Mouse (Mus musculus) limb, embryonic 15.5 days (tissue): ENCODE measurements around the gene Terf2. TPM values are rescaled to one million over a fixed set of nuclear protein-coding genes. Genes with fewer than 3 reads are reported as not detected.

Experiments used
- ATAC-seq: fragments of 200-750 bp; cut with Nextera tagmentation; 2 replicates; pipeline ENCODE4 v1.8.0; 2017; ENCODE audit warnings: low read depth, moderate TSS enrichment; ENCODE audit not compliant: insufficient number of reproducible peaks, low FRiP score, low TSS enrichment
- H3K27ac ChIP-seq: fragments of 300-500 bp; sonication (generic); 2 replicates; pipeline ENCODE4 v1.5.1; 2015; ENCODE audit warnings: moderate library complexity, mild to moderate bottlenecking, inconsistent platforms
- H3K27me3 ChIP-seq: fragments of 300-500 bp; sonication (generic); 2 replicates; pipeline ENCODE4 v1.6.1; 2015; ENCODE audit warnings: inconsistent platforms
- H3K36me3 ChIP-seq: fragments of 300-500 bp; sonication (generic); 2 replicates; pipeline ENCODE4 v1.6.1; 2015; ENCODE audit warnings: inconsistent platforms
- H3K4me1 ChIP-seq: fragments of 300-500 bp; sonication (generic); 2 replicates; pipeline ENCODE4 v1.6.1; 2015; ENCODE audit warnings: inconsistent platforms
- H3K4me2 ChIP-seq: fragments of 300-500 bp; sonication (generic); 2 replicates; pipeline ENCODE4 v1.6.1; 2015; ENCODE audit warnings: mild to moderate bottlenecking, inconsistent platforms
- H3K4me3 ChIP-seq: fragments of 300-500 bp; sonication (generic); 2 replicates; pipeline ENCODE4 v1.5.1; 2015; ENCODE audit warnings: mild to moderate bottlenecking, inconsistent platforms
- H3K9ac ChIP-seq: fragments of 300-500 bp; sonication (generic); 2 replicates; pipeline ENCODE4 v1.6.1; 2015; ENCODE audit warnings: inconsistent platforms
- H3K9me3 ChIP-seq: fragments of 300-500 bp; sonication (generic); 2 replicates; pipeline ENCODE4 v1.6.1; 2016; ENCODE audit warnings: inconsistent platforms
- WGBS: fragments of 180-500 bp; shearing (Covaris S2); methylation state at CpG from one replicate; pipeline ENCODE4 v1.1.7; 2015; 5-methylcytosine and 5-hydroxymethylcytosine counted together
- microRNA-seq: library from miRNA; unstranded; fragments of <30 nt; microRNA quantifications from one replicate; pipeline ENCODE4, GENCODE M21; 2016
- polyA plus RNA-seq: library from polyadenylated mRNA; unstranded; fragments of >200 nt; fragmentation: Nextera tagmentation; extraction: Ambion mirVana; gene quantifications from 2 replicates; pipeline ENCODE4 v1.2.1, GENCODE M21; 2015

Gene Terf2
- polyA plus RNA-seq, 1 experiment from 2014 or later = 18.2 TPM

DNA sequence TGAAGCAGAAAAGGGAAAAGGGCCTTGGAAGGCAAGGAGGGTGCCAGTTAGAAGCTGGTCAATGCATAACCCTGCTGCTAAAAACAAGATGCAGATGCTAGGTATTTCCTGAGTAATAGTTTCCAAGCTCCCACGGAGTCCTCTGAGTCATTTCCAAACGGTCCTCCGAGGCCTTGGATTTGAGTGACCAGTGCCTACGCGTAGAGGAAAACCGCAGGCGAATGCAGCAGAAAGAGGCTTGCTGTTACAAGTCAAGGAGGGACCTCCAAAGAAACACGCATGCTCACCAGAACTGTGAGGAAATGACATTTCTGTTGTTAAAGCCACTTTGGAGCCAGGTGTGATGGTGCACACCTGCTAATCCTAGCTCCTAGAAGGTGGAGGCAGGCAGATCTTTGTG lies 72.9 kb downstream of the Terf2 start:
- 91% methylated on average over 8 of the region's 8 CpGs for WGBS
- H3K27me3 ChIP-seq = no peaks in the 10 kb centered on the region
- no peak for ATAC-seq
- no peak overlapping the region for H3K4me3 ChIP-seq
- no peaks in the 10 kb centered on the region for H3K4me1 ChIP-seq
- no peaks in the 10 kb centered on the region for H3K9me3 ChIP-seq
- H3K36me3 ChIP-seq = no peaks in the 10 kb centered on the region
- H3K27ac ChIP-seq = no peak overlapping the region
- H3K4me2 ChIP-seq = no peak overlapping the region
- H3K9ac ChIP-seq = no peak overlapping the region

Small RNAs within 50 kb of the gene (microRNA-seq; reads per million reads assigned to microRNA genes)
- 0.82 reads per million for gene Mir7075

Other genes with a start within 250 kb of the Terf2 start
- 0.42 and 0.76 TPM in 2 replicates for gene Has3, start 226.3 kb downstream of the Terf2 start, polyA plus RNA-seq
- gene Utp4, start 202.9 kb downstream of the Terf2 start, polyA plus RNA-seq = 62.5 and 64.0 TPM in 2 replicates
- 14.9 and 17.8 TPM in 2 replicates for gene Sntb2, start 160.8 kb downstream of the Terf2 start, polyA plus RNA-seq
- gene Vps4a, start 65.3 kb downstream of the Terf2 start, polyA plus RNA-seq = 71.3 and 79.3 TPM in 2 replicates
- 43.8 and 47.2 TPM in 2 replicates for gene Pdf, start 47.9 kb downstream of the Terf2 start, polyA plus RNA-seq
- 37.1 and 39.9 TPM in 2 replicates for gene Cog8, start 39.9 kb downstream of the Terf2 start, polyA plus RNA-seq
- 82.9 TPM in 2 replicates for gene Nip7, start 39.7 kb downstream of the Terf2 start, polyA plus RNA-seq
- not detected in 2 replicates for gene Tmed6, start 30.9 kb downstream of the Terf2 start, polyA plus RNA-seq
- gene Cyb5b, start 54.1 kb upstream of the Terf2 start, polyA plus RNA-seq = 74.5 and 76.8 TPM in 2 replicates
- 17.7 and 22.0 TPM in 2 replicates for gene Nfat5, start 196.9 kb upstream of the Terf2 start, polyA plus RNA-seq